Mouse (Mus musculus): ENCODE measurements around the gene Mob1b. TPM values are rescaled to one million over a fixed set of nuclear protein-coding genes. Genes with fewer than 3 reads are reported as not detected.

Mob1b gene
- polyA plus RNA-seq, 1 experiment: 4.6 TPM

GRCm38 (mm10) chr5:88690681-88691505 lies 29.8 kb upstream of the Mob1b start:
- no peaks in the 10 kb centered on the region for H3K79me2 ChIP-seq (ENCODE audit: control insufficient read depth, insufficient read depth)
- H3K4me2 ChIP-seq (ENCODE audit: low read depth): no peak overlapping the region
- TF ChIP-seq CEBPB (IDR thresholded peaks at IDR 0.05; ENCODE audit: insufficient read depth, poor library complexity, severe bottlenecking): no peak
- TF ChIP-seq MYOG (IDR thresholded peaks at IDR 0.05; ENCODE audit: control insufficient read depth in 1 of 3, insufficient read depth in 1 of 3, insufficient read length in 2 of 3, low read depth in 2 of 3): no peak
- no peak for TF ChIP-seq REST (IDR thresholded peaks at IDR 0.05; ENCODE audit: insufficient read depth, insufficient read length)
- no peak for TF ChIP-seq SRF (IDR thresholded peaks at IDR 0.05; ENCODE audit: control insufficient read depth, insufficient read length, low read depth)
- no peak for TF ChIP-seq USF1 (IDR thresholded peaks at IDR 0.05; ENCODE audit: low read depth)
- no peak for TF ChIP-seq MAX (IDR thresholded peaks at IDR 0.05; ENCODE audit: low read depth)
- TF ChIP-seq POLR2AphosphoS2 (IDR thresholded peaks at IDR 0.05; ENCODE audit: insufficient read length, low read depth): no peak
- TF ChIP-seq MYOD1 (IDR thresholded peaks at IDR 0.05; ENCODE audit: control insufficient read depth in 1 of 3, insufficient read length in 2 of 3, low read depth in 2 of 3): no peak
- TF ChIP-seq TCF3 (IDR thresholded peaks at IDR 0.05; ENCODE audit: insufficient read length, low read depth): no peak
- TF ChIP-seq POLR2A (IDR thresholded peaks at IDR 0.05; ENCODE audit: insufficient read length, low read depth): no peak
- no peak for TF ChIP-seq E2F4 (IDR thresholded peaks at IDR 0.05; ENCODE audit: insufficient read depth)
- TF ChIP-seq TCF12 (IDR thresholded peaks at IDR 0.05; ENCODE audit: insufficient read depth, poor library complexity, severe bottlenecking): no peak
- no peaks in the 10 kb centered on the region for H3K36me3 ChIP-seq (ENCODE audit: control insufficient read depth, insufficient read depth)
- no peak overlapping the region for H3ac ChIP-seq (ENCODE audit: control insufficient read depth, insufficient read length)
- no peaks in the 10 kb centered on the region for H3K27me3 ChIP-seq (ENCODE audit: control insufficient read depth, insufficient read depth, insufficient read length)
- no peak overlapping the region for H3K4me3 ChIP-seq

- no peak overlapping the region for H3K4me3 ChIP-seq
- no peak overlapping the region for H3K4me2 ChIP-seq (ENCODE audit: low read depth)
- no peaks in the 10 kb centered on the region for H3K36me3 ChIP-seq (ENCODE audit: control insufficient read depth, insufficient read depth)
- no peak for TF ChIP-seq TCF3 (IDR thresholded peaks at IDR 0.05; ENCODE audit: insufficient read length, low read depth)
- TF ChIP-seq TCF12 (IDR thresholded peaks at IDR 0.05; ENCODE audit: insufficient read depth, poor library complexity, severe bottlenecking): no peak
- no peak for TF ChIP-seq SRF (IDR thresholded peaks at IDR 0.05; ENCODE audit: control insufficient read depth, insufficient read length, low read depth)
- TF ChIP-seq CEBPB (IDR thresholded peaks at IDR 0.05; ENCODE audit: insufficient read depth, poor library complexity, severe bottlenecking): no peak
- no peak for TF ChIP-seq MAX (IDR thresholded peaks at IDR 0.05; ENCODE audit: low read depth)
- TF ChIP-seq POLR2A (IDR thresholded peaks at IDR 0.05; ENCODE audit: insufficient read length, low read depth): no peak
- no peak for TF ChIP-seq MYOG (IDR thresholded peaks at IDR 0.05; ENCODE audit: control insufficient read depth in 1 of 3, insufficient read depth in 1 of 3, insufficient read length in 2 of 3, low read depth in 2 of 3)
- TF ChIP-seq POLR2AphosphoS2 (IDR thresholded peaks at IDR 0.05; ENCODE audit: insufficient read length, low read depth): no peak
- TF ChIP-seq USF1 (IDR thresholded peaks at IDR 0.05; ENCODE audit: low read depth): no peak
- no peak for TF ChIP-seq E2F4 (IDR thresholded peaks at IDR 0.05; ENCODE audit: insufficient read depth)
- TF ChIP-seq REST (IDR thresholded peaks at IDR 0.05; ENCODE audit: insufficient read depth, insufficient read length): no peak
- no peak for TF ChIP-seq MYOD1 (IDR thresholded peaks at IDR 0.05; ENCODE audit: control insufficient read depth in 1 of 3, insufficient read length in 2 of 3, low read depth in 2 of 3)
- H3K79me2 ChIP-seq (ENCODE audit: control insufficient read depth, insufficient read depth): no peaks in the 10 kb centered on the region
- H3K27me3 ChIP-seq (ENCODE audit: control insufficient read depth, insufficient read depth, insufficient read length): no peaks in the 10 kb centered on the region
- no peak overlapping the region for H3ac ChIP-seq (ENCODE audit: control insufficient read depth, insufficient read length)
Measured at GRCm38 (mm10) chr5:88691506-88692095, 29.1 kb upstream of the Mob1b start.

GRCm38 (mm10) chr5:88692586-88692985 lies 28.1 kb upstream of the Mob1b start:
- Histone ChIP-seq H3K79me2 (ENCODE audit: control insufficient read depth, insufficient read depth) (no peaks in the 10 kb centered on the region), H3K36me3 (ENCODE audit: control insufficient read depth, insufficient read depth) (no peaks in the 10 kb centered on the region), H3K4me2 (ENCODE audit: low read depth) (no peak overlapping the region), H3ac (ENCODE audit: control insufficient read depth, insufficient read length) (no peak overlapping the region), H3K27me3 (ENCODE audit: control insufficient read depth, insufficient read depth, insufficient read length) (no peaks in the 10 kb centered on the region), H3K4me3 (no peak overlapping the region)
- TF ChIP-seq MYOD1 (IDR thresholded peaks at IDR 0.05; ENCODE audit: control insufficient read depth in 1 of 3, insufficient read length in 2 of 3, low read depth in 2 of 3) (no peak), TCF12 (IDR thresholded peaks at IDR 0.05; ENCODE audit: insufficient read depth, poor library complexity, severe bottlenecking) (no peak), POLR2A (IDR thresholded peaks at IDR 0.05; ENCODE audit: insufficient read length, low read depth) (no peak), REST (IDR thresholded peaks at IDR 0.05; ENCODE audit: insufficient read depth, insufficient read length) (no peak), CEBPB (IDR thresholded peaks at IDR 0.05; ENCODE audit: insufficient read depth, poor library complexity, severe bottlenecking) (no peak)

GRCm38 (mm10) chr5:88693057-88693456 lies 27.6 kb upstream of the Mob1b start:
- no peak overlapping the region for H3K4me2 ChIP-seq (ENCODE audit: low read depth)
- H3K79me2 ChIP-seq (ENCODE audit: control insufficient read depth, insufficient read depth): no peaks in the 10 kb centered on the region
- H3K36me3 ChIP-seq (ENCODE audit: control insufficient read depth, insufficient read depth): no peaks in the 10 kb centered on the region
- no peak for TF ChIP-seq TCF12 (IDR thresholded peaks at IDR 0.05; ENCODE audit: insufficient read depth, poor library complexity, severe bottlenecking)
- no peak for TF ChIP-seq E2F4 (IDR thresholded peaks at IDR 0.05; ENCODE audit: insufficient read depth)
- TF ChIP-seq USF1 (IDR thresholded peaks at IDR 0.05; ENCODE audit: low read depth): no peak
- no peak for TF ChIP-seq POLR2AphosphoS2 (IDR thresholded peaks at IDR 0.05; ENCODE audit: insufficient read length, low read depth)
- TF ChIP-seq CEBPB (IDR thresholded peaks at IDR 0.05; ENCODE audit: insufficient read depth, poor library complexity, severe bottlenecking): no peak
- no peak for TF ChIP-seq MYOG (IDR thresholded peaks at IDR 0.05; ENCODE audit: control insufficient read depth in 1 of 3, insufficient read depth in 1 of 3, insufficient read length in 2 of 3, low read depth in 2 of 3)
- no peak overlapping the region for H3K4me3 ChIP-seq
- H3K27me3 ChIP-seq (ENCODE audit: control insufficient read depth, insufficient read depth, insufficient read length): no peaks in the 10 kb centered on the region
- H3ac ChIP-seq (ENCODE audit: control insufficient read depth, insufficient read length): no peak overlapping the region

All from myocyte (in vitro differentiated cells).